ENCODE assay signal across 31 mouse cellular contexts in the genomic region with DNA sequence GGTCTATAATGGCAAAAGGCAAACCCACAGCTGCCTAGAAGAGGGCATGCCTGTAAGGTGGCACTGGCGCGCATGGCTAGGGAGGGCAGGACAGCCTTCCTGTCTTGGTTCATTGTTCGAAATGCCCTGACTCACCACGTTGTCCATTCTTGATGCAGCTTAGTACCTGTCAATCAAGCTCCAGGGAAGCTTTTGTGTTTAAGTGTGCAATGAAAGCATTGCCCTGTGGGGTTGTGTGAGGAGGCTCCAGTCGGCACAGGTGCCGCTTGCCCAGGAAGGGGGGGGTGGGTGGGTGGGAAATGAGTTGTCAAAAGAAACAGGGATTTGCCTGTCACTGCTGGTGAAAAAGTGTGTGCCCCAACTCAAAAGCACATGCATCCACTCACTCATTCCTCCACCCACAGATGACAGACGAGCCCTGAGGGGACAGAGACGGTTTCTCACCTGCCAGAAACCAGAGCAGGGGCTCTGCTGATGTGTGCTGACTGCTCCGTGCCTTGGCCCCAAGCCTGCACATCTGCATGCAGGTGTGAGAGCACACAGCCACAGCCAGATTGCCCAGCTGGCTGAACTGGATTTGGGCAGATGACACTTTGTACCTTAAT.
DNase-seq lines count a peak whose midpoint lies in the region; ATAC-seq lines count a peak whose summit lies in the region.
"Had no signal": no experiment of that assay in that cellular context is flagged by ENCODE, and none has a peak within 500 bp of the region (broad histone marks: within the 10 kb centered on the region; RNA-seq: fewer than 3 reads in every experiment).

No protein-coding gene starts in this region.

- H3K4me1 ChIP-seq in midbrain, embryonic 14.5 days (ENCODE audit: control insufficient read depth, insufficient read depth, low read length): peaks cover 13% of the 10 kb centered on the region
- peaks cover 19% of the 10 kb centered on the region for H3K4me1 ChIP-seq in midbrain, embryonic 10.5 days
- peaks cover 4% of the 10 kb centered on the region; the same call in 1 of the 2 replicates for H3K4me1 ChIP-seq in embryonic facial prominence, embryonic 14.5 days (ENCODE audit: control insufficient read depth, insufficient read depth, low read length)

- H3K36me3 ChIP-seq in midbrain, embryonic 14.5 days (ENCODE audit: control insufficient read depth, insufficient read depth, low read length): no peaks in the 10 kb centered on the region
- H3K36me3 ChIP-seq in midbrain, embryonic 10.5 days: no peaks in the 10 kb centered on the region
- no peaks in the 10 kb centered on the region for H3K36me3 ChIP-seq in embryonic facial prominence, embryonic 14.5 days (ENCODE audit: control insufficient read depth, insufficient read depth, low read length)
- H3K36me3 ChIP-seq: hindbrain, embryonic 13.5 days; limb, embryonic 12.5 days; liver, embryonic 12.5 days had no signal

- no peaks in the 10 kb centered on the region for H3K27me3 ChIP-seq in midbrain, embryonic 14.5 days (ENCODE audit: control insufficient read depth, insufficient read depth, low read length)
- no peaks in the 10 kb centered on the region for H3K27me3 ChIP-seq in midbrain, embryonic 10.5 days (ENCODE audit: low read depth, poor library complexity, severe bottlenecking)
- no peaks in the 10 kb centered on the region for H3K27me3 ChIP-seq in embryonic facial prominence, embryonic 14.5 days (replicated peaks; ENCODE audit: control insufficient read depth, insufficient read depth, low read length)
- H3K27me3 ChIP-seq: forebrain, embryonic 13.5 days; hindbrain, embryonic 13.5 days; limb, embryonic 12.5 days; liver, embryonic 12.5 days; Patski had no signal

- H3K4me2 ChIP-seq in midbrain, embryonic 14.5 days (ENCODE audit: low read length): no peak overlapping the region
- H3K4me2 ChIP-seq in embryonic facial prominence, embryonic 14.5 days (ENCODE audit: low read depth, low read length): no peak overlapping the region
- H3K4me2 ChIP-seq: forebrain, embryonic 13.5 days; heart, embryonic 11.5 days; hindbrain, embryonic 13.5 days; limb, embryonic 12.5 days; liver, embryonic 12.5 days had no signal

- no peaks in the 10 kb centered on the region for H3K9me3 ChIP-seq in midbrain, embryonic 14.5 days (ENCODE audit: control insufficient read depth, low read length)
- H3K9me3 ChIP-seq in midbrain, embryonic 10.5 days (replicated peaks): no peaks in the 10 kb centered on the region
- H3K9me3 ChIP-seq in embryonic facial prominence, embryonic 14.5 days (ENCODE audit: control insufficient read depth, low read length): no peaks in the 10 kb centered on the region
- H3K9me3 ChIP-seq: forebrain, embryonic 13.5 days; hindbrain, embryonic 13.5 days; limb, embryonic 12.5 days; liver, embryonic 12.5 days had no signal

- peak; percentile 49 for DNase-seq in midbrain, embryonic 14.5 days
- DNase-seq in midbrain, embryonic 10.5 days (ENCODE audit: low spot score): no peak
- peak; percentile 16 for DNase-seq in thymus, postnatal 14 days
- no peak for DNase-seq in thymus, postnatal 0 days (ENCODE audit: low spot score)
- peak; percentile 67 for DNase-seq in embryonic facial prominence, embryonic 14.5 days (ENCODE audit: low spot score)
- DNase-seq in layer of hippocampus, postnatal 25 days (ENCODE audit: extremely low spot score in 1 of 2, low spot score in 1 of 2): no peak
- DNase-seq in cerebellum, adult 18-20 months: no peak
- DNase-seq in embryo, embryonic 9.5 days (ENCODE audit: extremely low spot score): no peak
- DNase-seq: adrenal gland, postnatal 14 days; cerebellum, adult 11-12 months; cerebellum, postnatal 10 days; gastrocnemius, adult 2 months; gastrocnemius, postnatal 36 days; heart, adult 18-20 months; heart, postnatal 4 days; kidney, adult 9 months; kidney, postnatal 14 days; layer of hippocampus, adult 9-11 months; liver, postnatal 0 days; lung, postnatal 4 days; right cerebral cortex, postnatal 25 days; spleen, adult 18-20 months; thymus, postnatal 25 days had no signal

- no peak overlapping the region for H3K9ac ChIP-seq in midbrain, embryonic 14.5 days (replicated peaks; ENCODE audit: low read length)
- no peak overlapping the region for H3K9ac ChIP-seq in embryonic facial prominence, embryonic 14.5 days (ENCODE audit: low read depth, low read length)
- H3K9ac ChIP-seq: forebrain, embryonic 13.5 days; hindbrain, embryonic 13.5 days; limb, embryonic 12.5 days; liver, embryonic 12.5 days; liver, postnatal 0 days had no signal

- no peak for ATAC-seq in midbrain, embryonic 14.5 days (ENCODE audit: low FRiP score, low TSS enrichment)
- ATAC-seq in embryonic facial prominence, embryonic 14.5 days (ENCODE audit: low read depth): peak; percentile 60
- ATAC-seq: forebrain, embryonic 13.5 days; intestine, embryonic 16.5 days; liver, postnatal 0 days; Patski had no signal

- H3K27ac ChIP-seq in midbrain, embryonic 14.5 days (replicated peaks; ENCODE audit: low read depth, low read length): no peak overlapping the region
- no peak overlapping the region for H3K27ac ChIP-seq in midbrain, embryonic 10.5 days (replicated peaks)
- no peak overlapping the region for H3K27ac ChIP-seq in embryonic facial prominence, embryonic 14.5 days (replicated peaks; ENCODE audit: low read depth, low read length)
- H3K27ac ChIP-seq: forebrain, embryonic 13.5 days; gastrocnemius, adult 2 months; hindbrain, embryonic 13.5 days; limb, embryonic 12.5 days; liver, embryonic 12.5 days had no signal

- WGBS in midbrain, embryonic 14.5 days: 19% methylated on average over 9 of the region's 9 CpGs
- 54% methylated on average over 9 of the region's 9 CpGs for WGBS in midbrain, embryonic 10.5 days
- 51% methylated on average over 9 of the region's 9 CpGs for WGBS in embryonic facial prominence, embryonic 14.5 days

- H3K4me3 ChIP-seq in midbrain, embryonic 14.5 days (replicated peaks; ENCODE audit: low read depth, low read length): no peak overlapping the region
- no peak overlapping the region for H3K4me3 ChIP-seq in midbrain, embryonic 10.5 days
- no peak overlapping the region for H3K4me3 ChIP-seq in embryonic facial prominence, embryonic 14.5 days (ENCODE audit: low read depth, low read length)
- H3K4me3 ChIP-seq: forebrain, embryonic 13.5 days; gastrocnemius, adult 2 months; hindbrain, embryonic 13.5 days; limb, embryonic 12.5 days; liver, embryonic 12.5 days; megakaryocyte, embryonic 14.5 days had no signal

Comparison
In these comparisons a context has a peak if more than half of its experiments do, and no peak if none do; other contexts are left out.
1. DNase-seq: peak in midbrain, embryonic 14.5 days (single experiment), thymus, postnatal 14 days (single experiment) and embryonic facial prominence, embryonic 14.5 days (single experiment); none in midbrain, embryonic 10.5 days (single experiment), thymus, postnatal 0 days (single experiment), layer of hippocampus, postnatal 25 days (0 of 2), cerebellum, adult 18-20 months (0 of 2) and embryo, embryonic 9.5 days (single experiment).